Mouse (Mus musculus) CD8-positive naive resting alpha-beta T cell, adult 2 months (primary cell): ENCODE measurements around the gene Guf1.

Source experiments
- DNase-seq, 2 experiments: peaks; one replicate each; pipeline ENCODE4 v3.0.0; 2022; ENCODE audit warnings: low read depth in 2 of 2, low spot score in 2 of 2

The Guf1 gene

GRCm38 (mm10) chr5:69556628-69557403, at the start of gene Guf1:
Gene Guf1 (plus strand): TSS chr5:69556923.
- DNase-seq: peak; percentile 84 to 90

- DNase-seq: no peak
Measured at GRCm38 (mm10) chr5:69507045-69507444, 49.7 kb upstream of the Guf1 start.

- DNase-seq: no peak
Measured at GRCm38 (mm10) chr5:69511631-69512030, 45.1 kb upstream of the Guf1 start.

- DNase-seq: no peak
Measured at GRCm38 (mm10) chr5:69512203-69512602, 44.5 kb upstream of the Guf1 start.

GRCm38 (mm10) chr5:69520661-69521278, 36.0 kb upstream of the Guf1 start:
- peak in 1 of 2 experiments; percentile 34 for DNase-seq

- no peak for DNase-seq
Measured at GRCm38 (mm10) chr5:69522064-69522463, 34.7 kb upstream of the Guf1 start.

- DNase-seq: no peak
Measured at GRCm38 (mm10) chr5:69523944-69524343, 32.8 kb upstream of the Guf1 start.

- no peak for DNase-seq
Measured at GRCm38 (mm10) chr5:69541680-69542079, 15.0 kb upstream of the Guf1 start.

- no peak for DNase-seq
Measured at GRCm38 (mm10) chr5:69542489-69542888, 14.2 kb upstream of the Guf1 start, which contains the start of gene Yipf7. Gene Yipf7 (minus strand): TSS chr5:69542648.

GRCm38 (mm10) chr5:69557404-69557935, 747 bp downstream of the Guf1 start:
- DNase-seq: no peak

- DNase-seq: peak; percentile 65 to 69
Measured at GRCm38 (mm10) chr5:69591640-69592461, 35.1 kb downstream of the Guf1 start, which contains the start of gene Gnpda2. Gene Gnpda2 (minus strand): TSS chr5:69592340.

GRCm38 (mm10) chr5:69601027-69601426, 44.3 kb downstream of the Guf1 start:
- no peak for DNase-seq

GRCm38 (mm10) chr5:69613209-69613796, 56.6 kb downstream of the Guf1 start:
- DNase-seq: no peak

- no peak for DNase-seq
Measured at GRCm38 (mm10) chr5:69620899-69621298, 64.2 kb downstream of the Guf1 start.
